Mouse (Mus musculus) forebrain, embryonic 10.5 days (tissue): Measurements from ENCODE around the gene Sh3bgrl. TPM values are rescaled to one million over a fixed set of nuclear protein-coding genes. Genes with fewer than 3 reads are reported as not detected.

Experiments
- DNase-seq: peaks from one replicate; pipeline ENCODE4 v3.0.0-alpha.2; 2017; ENCODE audit warnings: low spot score; ENCODE audit errors: extremely low spot score
- H3K27ac ChIP-seq: fragments of 300-500 bp; sonication (generic); 2 replicates; pipeline ENCODE4 v1.5.1; 2016; ENCODE audit warnings: mild to moderate bottlenecking
- H3K27me3 ChIP-seq: fragments of 300-500 bp; sonication (generic); 2 replicates; pipeline ENCODE4 v1.6.1; 2016; ENCODE audit warnings: mild to moderate bottlenecking; ENCODE audit not compliant: poor library complexity, severe bottlenecking
- H3K36me3 ChIP-seq: fragments of 300-500 bp; sonication (generic); replicated peaks from 2 replicates; pipeline ENCODE4 v1.6.1; 2016; ENCODE audit warnings: mild to moderate bottlenecking, moderate library complexity
- H3K4me1 ChIP-seq: fragments of 300-500 bp; sonication (generic); 2 replicates; pipeline ENCODE4 v1.6.1; 2016
- H3K4me3 ChIP-seq: fragments of 300-500 bp; sonication (generic); 2 replicates; pipeline ENCODE4 v1.5.1; 2016; ENCODE audit warnings: mild to moderate bottlenecking, moderate library complexity
- H3K9me3 ChIP-seq: fragments of 300-500 bp; sonication (generic); 2 replicates; pipeline ENCODE4 v1.6.1; 2016; ENCODE audit warnings: mild to moderate bottlenecking, moderate library complexity
- WGBS: fragments of 180-500 bp; shearing (Covaris S2); methylation state at CpG from one replicate; pipeline ENCODE4 v1.1.7; 2016; 5-methylcytosine and 5-hydroxymethylcytosine counted together
- polyA plus RNA-seq: library from polyadenylated mRNA; unstranded; fragments of >200 nt; fragmentation: Nextera tagmentation; extraction: Ambion mirVana; gene quantifications from 2 replicates; pipeline ENCODE4 v1.2.1, GENCODE M21; 2016

The Sh3bgrl gene
- polyA plus RNA-seq, 1 experiment from 2014 or later: 160 TPM

DNA sequence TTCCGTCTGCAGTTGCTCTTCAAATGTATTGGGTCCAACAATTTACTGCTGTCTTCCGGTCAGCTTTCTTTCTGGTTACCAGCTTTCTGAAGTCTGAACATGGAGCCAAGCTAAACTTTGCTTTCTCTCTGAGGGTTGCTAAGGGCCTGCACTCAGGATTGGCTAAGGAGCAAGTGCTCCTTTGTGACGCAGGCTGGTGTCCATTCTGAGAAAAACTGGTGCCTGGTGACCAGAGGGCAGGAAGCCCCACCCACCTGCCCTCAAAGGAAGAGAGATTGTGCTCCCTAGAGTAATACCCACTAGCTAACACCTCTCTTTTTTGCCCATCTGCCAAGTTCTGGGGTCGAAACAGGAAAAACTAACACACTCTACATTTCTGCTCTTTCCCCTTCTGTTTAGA lies 95.8 kb downstream of the Sh3bgrl start:
- DNase-seq: no peak
- no peaks in the 10 kb centered on the region for H3K36me3 ChIP-seq
- no peak overlapping the region for H3K27ac ChIP-seq
- no peak overlapping the region for H3K4me3 ChIP-seq
- H3K9me3 ChIP-seq: no peaks in the 10 kb centered on the region
- WGBS: 67% methylated on average over 4 of the region's 4 CpGs
- no peaks in the 10 kb centered on the region for H3K27me3 ChIP-seq
- no peaks in the 10 kb centered on the region for H3K4me1 ChIP-seq

DNA sequence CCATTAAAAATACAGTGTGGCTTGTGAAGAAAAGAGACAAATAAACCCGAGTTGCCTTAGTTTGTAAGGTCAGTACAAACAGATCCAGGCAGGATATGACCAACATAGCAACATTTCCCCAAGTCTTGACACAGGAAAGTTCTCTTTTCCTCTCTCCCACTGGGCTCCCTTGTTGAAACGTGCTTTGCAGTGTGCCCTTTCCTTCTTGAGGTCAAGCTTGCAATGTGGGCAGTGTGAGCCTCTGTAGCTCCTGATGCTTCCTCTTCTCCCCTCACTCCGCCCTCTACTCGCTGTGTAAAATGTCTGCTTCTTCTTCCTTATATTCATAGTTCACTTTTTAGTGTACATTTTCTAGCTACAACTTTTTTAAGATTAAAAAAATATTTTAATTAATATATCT lies 96.3 kb downstream of the Sh3bgrl start:
- no peak overlapping the region for H3K27ac ChIP-seq
- 78% methylated on average over 4 of the region's 4 CpGs for WGBS
- no peaks in the 10 kb centered on the region for H3K36me3 ChIP-seq
- H3K9me3 ChIP-seq: no peaks in the 10 kb centered on the region
- H3K4me3 ChIP-seq: no peak overlapping the region
- no peaks in the 10 kb centered on the region for H3K4me1 ChIP-seq
- no peak for DNase-seq
- H3K27me3 ChIP-seq: no peaks in the 10 kb centered on the region

- no peaks in the 10 kb centered on the region for H3K9me3 ChIP-seq
- no peaks in the 10 kb centered on the region for H3K27me3 ChIP-seq
- DNase-seq: no peak
- WGBS: 76% methylated on average over 4 of the region's 4 CpGs
- H3K36me3 ChIP-seq: no peaks in the 10 kb centered on the region
- H3K4me1 ChIP-seq: no peaks in the 10 kb centered on the region
- no peak within 1 kb of the TSS for H3K27ac ChIP-seq
- H3K4me3 ChIP-seq: no peak within 1 kb of the TSS
Observed at GRCm38 (mm10) chrX:109196468-109196867, 101.3 kb downstream of the Sh3bgrl start, which contains the start of gene Gm6377. TSS of gene Gm6377 (plus strand) at chrX:109196756.

DNA sequence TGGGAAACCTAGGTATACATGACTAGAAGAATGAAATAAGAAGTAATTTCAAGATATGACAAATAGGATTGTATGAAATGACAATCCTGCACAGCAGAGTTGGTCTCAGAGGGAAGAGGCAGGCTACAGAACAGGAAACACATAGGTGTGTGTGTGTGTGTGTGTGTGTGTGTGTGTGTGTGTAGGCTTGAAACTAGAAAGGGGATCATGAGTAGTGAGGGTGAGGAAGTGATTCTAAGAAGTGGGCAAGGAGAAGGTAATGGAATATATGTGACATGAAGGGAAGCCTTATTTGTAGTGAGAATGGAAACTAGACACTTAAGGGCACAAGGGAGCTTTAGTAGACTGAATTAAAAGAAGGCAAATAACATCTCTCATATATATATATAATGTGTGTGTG lies 112.7 kb downstream of the Sh3bgrl start:
- DNase-seq: no peak
- Histone ChIP-seq H3K4me1 (no peaks in the 10 kb centered on the region), H3K4me3 (no peak overlapping the region), H3K27ac (no peak overlapping the region), H3K27me3 (no peaks in the 10 kb centered on the region), H3K36me3 (no peaks in the 10 kb centered on the region), H3K9me3 (no peaks in the 10 kb centered on the region)

DNA sequence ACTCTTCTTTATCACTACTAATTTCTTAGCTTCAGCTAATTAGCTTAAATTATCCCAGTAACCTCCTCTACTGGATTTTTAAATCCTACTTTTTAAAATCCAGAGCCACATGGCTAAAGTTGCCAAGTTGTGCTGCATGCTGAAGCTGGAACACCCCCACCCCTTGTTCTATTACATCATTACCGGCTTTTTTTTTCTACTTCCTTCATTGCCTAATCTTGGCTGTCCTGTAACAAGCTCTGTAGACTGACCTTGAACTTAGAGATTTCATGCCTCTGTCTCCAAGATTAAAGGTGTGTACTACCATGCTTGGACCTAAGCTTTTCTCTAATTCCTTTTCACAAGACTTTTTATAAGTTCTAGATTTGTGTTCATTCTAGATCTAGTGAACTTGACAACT lies 133.6 kb downstream of the Sh3bgrl start:
- Histone ChIP-seq H3K36me3 (no peaks in the 10 kb centered on the region), H3K27me3 (no peaks in the 10 kb centered on the region), H3K9me3 (no peaks in the 10 kb centered on the region), H3K4me3 (no peak overlapping the region), H3K27ac (no peak overlapping the region), H3K4me1 (no peaks in the 10 kb centered on the region)
- no peak for DNase-seq
- WGBS: 93% methylated on average over 1 of the region's 1 CpGs

- Histone ChIP-seq H3K4me3 (no peak overlapping the region), H3K36me3 (no peaks in the 10 kb centered on the region), H3K27me3 (no peaks in the 10 kb centered on the region), H3K27ac (no peak overlapping the region), H3K4me1 (no peaks in the 10 kb centered on the region), H3K9me3 (no peaks in the 10 kb centered on the region)
- WGBS: 88% methylated on average over 3 of the region's 3 CpGs
- DNase-seq: no peak
Observed at GRCm38 (mm10) chrX:109235383-109236036, 140.3 kb downstream of the Sh3bgrl start.

- Histone ChIP-seq H3K27me3 (no peaks in the 10 kb centered on the region), H3K4me3 (no peak overlapping the region), H3K36me3 (no peaks in the 10 kb centered on the region), H3K27ac (no peak overlapping the region), H3K9me3 (no peaks in the 10 kb centered on the region), H3K4me1 (no peaks in the 10 kb centered on the region)
- no peak for DNase-seq
Observed at GRCm38 (mm10) chrX:109238163-109238562, 143.0 kb downstream of the Sh3bgrl start.

Other genes with a start within 250 kb of the Sh3bgrl start
- 28.3 and 29.1 TPM in 2 replicates for gene Hmgn5, start 82.0 kb upstream of the Sh3bgrl start, polyA plus RNA-seq
- gene Gm6377, start 101.4 kb downstream of the Sh3bgrl start, polyA plus RNA-seq: 0.10 TPM in 1 of 2 replicates, not detected in the other